14 mouse cellular contexts compared by ENCODE assay signal in genomic region chr13:63986681-63987080, GRCm38 (mm10).
DNase-seq lines count a peak whose midpoint lies in the region; ATAC-seq and TF ChIP-seq lines count a peak whose summit lies in the region.
"Had no signal": no experiment of that assay in that cellular context is flagged by ENCODE, and none has a peak within 500 bp of the region (broad histone marks: within the 10 kb centered on the region; RNA-seq: fewer than 3 reads in every experiment).

No protein-coding gene starts in this region.

- no peak overlapping the region for H3K9ac ChIP-seq in intestine, embryonic 16.5 days (ENCODE audit: low read depth, low read length)
- H3K9ac ChIP-seq in intestine, postnatal 0 days (ENCODE audit: low read depth, low read length) = no peak overlapping the region
- no peak overlapping the region for H3K9ac ChIP-seq in lung, embryonic 16.5 days (ENCODE audit: low read length)
- no peak overlapping the region for H3K9ac ChIP-seq in stomach, embryonic 15.5 days
- H3K9ac ChIP-seq: heart, embryonic 15.5 days had no signal

- 64% methylated on average over 5 of the region's 5 CpGs for WGBS in intestine, embryonic 16.5 days
- 68% methylated on average over 5 of the region's 5 CpGs for WGBS in intestine, postnatal 0 days
- 41% methylated on average over 5 of the region's 5 CpGs for WGBS in lung, embryonic 16.5 days
- WGBS in stomach, embryonic 15.5 days = 58% methylated on average over 5 of the region's 5 CpGs

- no peaks in the 10 kb centered on the region for H3K36me3 ChIP-seq in intestine, embryonic 16.5 days (ENCODE audit: control insufficient read depth, insufficient read depth, low read length)
- H3K36me3 ChIP-seq in intestine, postnatal 0 days (ENCODE audit: control insufficient read depth, insufficient read depth) = no peaks in the 10 kb centered on the region
- H3K36me3 ChIP-seq in lung, embryonic 16.5 days (ENCODE audit: control insufficient read depth, insufficient read depth, low read length) = no peaks in the 10 kb centered on the region
- H3K36me3 ChIP-seq in stomach, embryonic 15.5 days = no peaks in the 10 kb centered on the region
- H3K36me3 ChIP-seq: G1E; heart, embryonic 15.5 days had no signal

- peak overlapping the region; percentile 59 for H3K27ac ChIP-seq in intestine, embryonic 16.5 days (ENCODE audit: low read length)
- no peak overlapping the region for H3K27ac ChIP-seq in intestine, postnatal 0 days (ENCODE audit: low read depth, low read length)
- H3K27ac ChIP-seq in lung, embryonic 16.5 days (ENCODE audit: low read length) = peak overlapping the region; percentile 78
- peak overlapping the region; percentile 16; the same call in 1 of the 2 replicates for H3K27ac ChIP-seq in stomach, embryonic 15.5 days
- H3K27ac ChIP-seq: heart, embryonic 15.5 days; hindbrain, postnatal 0 days had no signal

- TF ChIP-seq CTCF in intestine, postnatal 0 days (IDR thresholded peaks at IDR 0.05; ENCODE audit: low read depth) = no peak

- H3K4me1 ChIP-seq in intestine, embryonic 16.5 days (ENCODE audit: control insufficient read depth, insufficient read depth, low read length) = peaks cover 28% of the 10 kb centered on the region
- H3K4me1 ChIP-seq in intestine, postnatal 0 days (replicated peaks; ENCODE audit: control insufficient read depth, insufficient read depth, low read length) = 0 out of 2 replicates have a peak, but pooled peaks cover 6% of the 10 kb centered on the region
- peaks cover 42% of the 10 kb centered on the region for H3K4me1 ChIP-seq in lung, embryonic 16.5 days (replicated peaks; ENCODE audit: control insufficient read depth, insufficient read depth, low read length)
- peaks cover 23% of the 10 kb centered on the region for H3K4me1 ChIP-seq in stomach, embryonic 15.5 days

- no peak for ATAC-seq in intestine, embryonic 16.5 days
- ATAC-seq in intestine, postnatal 0 days = no peak
- ATAC-seq in lung, embryonic 16.5 days (ENCODE audit: low read depth) = no peak
- ATAC-seq in stomach, embryonic 15.5 days (ENCODE audit: insufficient read depth, low FRiP score, low read depth) = no peak
- ATAC-seq: hindbrain, postnatal 0 days had no signal

- H3K4me2 ChIP-seq in intestine, embryonic 16.5 days (ENCODE audit: low read depth, low read length) = no peak overlapping the region
- no peak overlapping the region for H3K4me2 ChIP-seq in intestine, postnatal 0 days (replicated peaks; ENCODE audit: low read depth)
- H3K4me2 ChIP-seq in lung, embryonic 16.5 days (ENCODE audit: low read depth, low read length) = no peak overlapping the region
- no peak overlapping the region for H3K4me2 ChIP-seq in stomach, embryonic 15.5 days
- H3K4me2 ChIP-seq: heart, embryonic 15.5 days had no signal

- no peak overlapping the region for H3K4me3 ChIP-seq in intestine, embryonic 16.5 days (ENCODE audit: low read length)
- no peak overlapping the region for H3K4me3 ChIP-seq in intestine, postnatal 0 days (ENCODE audit: low read depth, low read length)
- no peak overlapping the region for H3K4me3 ChIP-seq in lung, embryonic 16.5 days (ENCODE audit: low read length)
- no peak overlapping the region for H3K4me3 ChIP-seq in stomach, embryonic 15.5 days (replicated peaks)
- H3K4me3 ChIP-seq: heart, embryonic 15.5 days had no signal

- no peaks in the 10 kb centered on the region for H3K9me3 ChIP-seq in intestine, embryonic 16.5 days (ENCODE audit: control insufficient read depth, low read length)
- H3K9me3 ChIP-seq in intestine, postnatal 0 days (ENCODE audit: control insufficient read depth) = no peaks in the 10 kb centered on the region
- no peaks in the 10 kb centered on the region for H3K9me3 ChIP-seq in lung, embryonic 16.5 days (ENCODE audit: control insufficient read depth, low read length)
- H3K9me3 ChIP-seq in stomach, embryonic 15.5 days = no peaks in the 10 kb centered on the region
- H3K9me3 ChIP-seq: G1E; heart, embryonic 15.5 days had no signal

- no peaks in the 10 kb centered on the region for H3K27me3 ChIP-seq in intestine, embryonic 16.5 days (replicated peaks; ENCODE audit: control insufficient read depth, insufficient read depth, low read length)
- H3K27me3 ChIP-seq in intestine, postnatal 0 days (replicated peaks; ENCODE audit: control insufficient read depth, insufficient read depth, low read length) = no peaks in the 10 kb centered on the region
- H3K27me3 ChIP-seq in lung, embryonic 16.5 days (ENCODE audit: control insufficient read depth, insufficient read depth, low read depth, low read length) = no peaks in the 10 kb centered on the region
- H3K27me3 ChIP-seq in stomach, embryonic 15.5 days (replicated peaks) = no peaks in the 10 kb centered on the region
- H3K27me3 ChIP-seq: heart, embryonic 15.5 days had no signal

- DNase-seq in lung, postnatal 10 days = no peak
- DNase-seq in gastrocnemius, postnatal 25 days = peak; percentile 30
- no peak for DNase-seq in left cerebral cortex, adult 11 months (ENCODE audit: low spot score)
- DNase-seq: adrenal gland, postnatal 14 days; cerebellum, postnatal 10 days; liver; thymus, adult 2 months had no signal
